Comparison of ENCODE assay signal across 1 mouse cellular context in the genomic region with DNA sequence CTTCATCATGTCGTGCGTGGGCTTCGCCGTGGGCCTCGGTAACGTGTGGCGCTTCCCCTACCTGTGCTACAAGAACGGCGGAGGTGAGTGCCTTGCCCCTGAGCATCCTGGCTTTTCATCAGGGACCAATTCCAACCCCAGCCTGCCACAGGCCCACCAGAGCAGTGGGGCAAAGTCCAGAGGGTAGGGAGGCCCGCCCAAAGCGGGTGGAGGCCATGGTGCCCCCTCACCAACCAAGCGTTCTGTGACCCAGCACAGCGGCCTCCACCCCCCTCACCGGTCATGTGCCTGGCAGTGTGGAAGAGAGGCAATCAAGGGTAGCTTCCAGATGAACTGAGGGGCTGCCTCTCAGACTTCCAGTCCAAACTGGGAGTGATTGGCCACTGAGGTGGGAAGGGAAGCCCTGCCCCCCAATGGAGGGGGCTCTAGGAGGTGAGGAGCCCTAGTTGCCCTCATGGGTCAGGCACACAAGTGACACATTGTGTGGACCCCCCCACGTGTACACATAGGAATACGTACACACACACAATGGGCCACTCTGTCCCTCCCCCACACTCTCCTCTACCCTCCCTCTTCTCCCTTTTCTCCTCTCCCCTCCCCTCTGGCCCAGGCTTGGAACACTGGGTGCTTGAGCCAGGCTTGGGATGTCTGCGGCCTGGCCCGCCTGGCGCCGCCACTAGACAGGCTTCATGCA.
TF ChIP-seq lines count a peak whose summit lies in the region.

No protein-coding gene starts in this region.

TF ChIP-seq in CH12.LX, 34 proteins besides CTCF, POLR2A, EP300 and RAD21 (continued from another document):
- TF ChIP-seq ZNF384 (IDR thresholded peaks at IDR 0.05; ENCODE audit: low read depth, low read length) (no peak), KAT2A (IDR thresholded peaks at IDR 0.05; ENCODE audit: insufficient replicate concordance, low read length) (no peak), ELF1 (IDR thresholded peaks at IDR 0.05; ENCODE audit: low read depth, low read length) (no peak), MAZ (IDR thresholded peaks at IDR 0.05; ENCODE audit: low read depth, low read length) (no peak)
